Mouse (Mus musculus) gastrocnemius, postnatal 4 days (tissue): ENCODE measurements around the gene Scgb2b21. TPM values are rescaled to one million over a fixed set of nuclear protein-coding genes. Genes with fewer than 3 reads are reported as not detected.
"Not testable (repeated sequence)": the region's sequence is repeated elsewhere in the genome, so short reads cannot be mapped to it uniquely, and the experiment has no call there.

Experiments
- DNase-seq, 2 experiments: peaks; one replicate each; pipeline ENCODE4 v3.0.0; 2021 to 2022; ENCODE audit warnings: low spot score in 2 of 2, mixed read lengths in 2 of 2
- long read RNA-seq, 2 experiments: library from polyadenylated mRNA; stranded (forward); transcript quantifications; one replicate each; pipeline ENCODE4 v2.0.0; 2021
- total RNA-seq, 2 experiments: library from RNA; stranded (reverse); gene quantifications; 2 replicates each; pipeline ENCODE4 v1.2.3; 2021

Gene Scgb2b21
- total RNA-seq: not detected
- long read RNA-seq, experiment 1: 0 reads
- long read RNA-seq, experiment 2: 0 reads

- no peak for DNase-seq
Observed at GRCm38 (mm10) chr7:33520358-33520757, at the start of gene Scgb2b21. Scgb2b21 (minus strand) TSS chr7:33520458.

GRCm38 (mm10) chr7:33543420-33543819, 23.2 kb upstream of the Scgb2b21 start:
- DNase-seq: not testable (repeated sequence)

Other genes with a start within 250 kb of the Scgb2b21 start
- not detected for gene Scgb2b19, start 240.1 kb downstream of the Scgb2b21 start, total RNA-seq
- not detected for gene Scgb1b19, start 233.2 kb downstream of the Scgb2b21 start, total RNA-seq
- not detected for gene Scgb2b20, start 154.1 kb downstream of the Scgb2b21 start, total RNA-seq
- not detected for gene Scgb1b20, start 147.2 kb downstream of the Scgb2b21 start, total RNA-seq
- gene Scgb2b24, start 218.9 kb upstream of the Scgb2b21 start, total RNA-seq: not detected
- gene Scgb1b24, start 223.3 kb upstream of the Scgb2b21 start, total RNA-seq: not detected